Mouse (Mus musculus): Measurements from ENCODE around the gene Arhgap10.

DNA sequence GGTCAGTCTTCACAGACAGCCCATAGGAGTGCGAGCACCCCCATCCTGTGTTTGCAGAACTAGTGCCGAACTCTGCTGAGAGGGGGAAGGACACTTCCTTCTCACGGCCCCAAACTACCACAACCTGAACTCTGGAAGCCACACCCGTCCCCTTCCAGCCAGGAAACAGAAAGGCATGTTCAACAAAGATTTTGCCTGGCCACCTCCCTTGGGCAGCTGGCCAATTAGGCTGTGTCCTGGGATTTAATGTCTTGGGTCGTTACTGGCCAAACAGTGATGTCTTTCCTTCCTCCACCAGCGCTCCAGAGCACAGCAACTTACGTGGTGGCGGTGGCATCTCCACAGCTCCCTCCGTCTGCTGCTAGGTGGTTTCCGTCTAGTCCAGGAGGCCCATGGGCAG, 240.9 kb downstream of the Arhgap10 start:
- TF ChIP-seq TAL1 (IDR thresholded peaks at IDR 0.05; ENCODE audit: low read length) (no peak), GATA1 (IDR thresholded peaks at IDR 0.05; ENCODE audit: low read length) (no peak)
